Mouse (Mus musculus) hindbrain, embryonic 14.5 days (tissue): ENCODE results near the gene Zfp113. TPM values are rescaled to one million over a fixed set of nuclear protein-coding genes. Genes with fewer than 3 reads are reported as not detected.
A peak's percentile ranks its signal among the peaks of the same experiment; 100 is the strongest.

Source experiments
- ATAC-seq: fragments of 200-750 bp; cut with Nextera tagmentation; 2 replicates; pipeline ENCODE4 v1.8.0; 2017; ENCODE audit warnings: moderate number of reproducible peaks, mild to moderate bottlenecking, moderate TSS enrichment, moderate library complexity; ENCODE audit not compliant: low FRiP score
- DNase-seq: peaks from one replicate; pipeline ENCODE4 v3.0.0-alpha.2; 2015; ENCODE audit warnings: low spot score
- H3K27ac ChIP-seq: fragments of 300-500 bp; sonication (generic); 2 replicates; pipeline ENCODE4 v1.5.1; 2014; ENCODE audit warnings: mild to moderate bottlenecking, moderate library complexity
- H3K27me3 ChIP-seq: fragments of 300-500 bp; sonication (generic); 2 replicates; pipeline ENCODE4 v1.6.1; 2014; ENCODE audit warnings: mild to moderate bottlenecking, low read length, mixed read lengths; ENCODE audit not compliant: control insufficient read depth, insufficient read depth
- H3K36me3 ChIP-seq: fragments of 300-500 bp; sonication (generic); replicated peaks from 2 replicates; pipeline ENCODE4 v1.6.1; 2014; ENCODE audit not compliant: control insufficient read depth, insufficient read depth
- H3K4me1 ChIP-seq: fragments of 300-500 bp; sonication (generic); replicated peaks from 2 replicates; pipeline ENCODE4 v1.6.1; 2014; ENCODE audit warnings: antibody characterized with exemption, low read length, mixed read lengths; ENCODE audit not compliant: control insufficient read depth, insufficient read depth
- H3K4me2 ChIP-seq: fragments of 300-500 bp; sonication (generic); replicated peaks from 2 replicates; pipeline ENCODE4 v1.6.1; 2014; ENCODE audit warnings: mild to moderate bottlenecking, moderate library complexity
- H3K4me3 ChIP-seq: fragments of 300-500 bp; sonication (generic); replicated peaks from 2 replicates; pipeline ENCODE4 v1.5.1; 2014; ENCODE audit warnings: mild to moderate bottlenecking, low read length
- H3K9ac ChIP-seq: fragments of 300-500 bp; sonication (generic); 2 replicates; pipeline ENCODE4 v1.6.1; 2014
- H3K9me3 ChIP-seq: fragments of 300-500 bp; sonication (generic); 2 replicates; pipeline ENCODE4 v1.6.1; 2016; ENCODE audit warnings: low read length; ENCODE audit not compliant: control insufficient read depth
- WGBS: fragments of 180-500 bp; shearing (Covaris S2); extraction: QIAGEN DNeasy Blood & Tissue Kit; methylation state at CpG from one replicate; pipeline ENCODE4 v1.1.7; 2014; 5-methylcytosine and 5-hydroxymethylcytosine counted together
- polyA plus RNA-seq: library from polyadenylated mRNA; unstranded; fragments of >200 nt; fragmentation: Nextera tagmentation; extraction: Ambion mirVana; gene quantifications from 2 replicates; pipeline ENCODE4 v1.2.1, GENCODE M21; 2014

The Zfp113 gene
- polyA plus RNA-seq, 1 experiment from 2014 or later: 21.4 TPM

GRCm38 (mm10) chr5:138173217-138173616 is 17.7 kb upstream of the Zfp113 start:
- H3K4me3 ChIP-seq: peak overlapping the region; percentile 84; the same call in 1 of the 2 replicates
- H3K36me3 ChIP-seq: peaks cover 58% of the 10 kb centered on the region
- H3K27ac ChIP-seq: no peak overlapping the region
- DNase-seq (no peak), ATAC-seq (no peak)
- peaks cover 22% of the 10 kb centered on the region for H3K4me1 ChIP-seq
- no peaks in the 10 kb centered on the region for H3K27me3 ChIP-seq
- WGBS: 79% methylated on average over 3 of the region's 3 CpGs
- no peaks in the 10 kb centered on the region for H3K9me3 ChIP-seq
- peak overlapping the region; percentile 99 for H3K4me2 ChIP-seq
- H3K9ac ChIP-seq: no peak overlapping the region

- peak within 1 kb of the TSS; percentile 84 for H3K4me3 ChIP-seq
- H3K9ac ChIP-seq: peak within 1 kb of the TSS; percentile 71
- under 1% methylated on average over 54 of the region's 54 CpGs for WGBS
- ATAC-seq: peak; percentile 91
- peak within 1 kb of the TSS; percentile 99 for H3K4me2 ChIP-seq
- peaks cover 22% of the 10 kb centered on the region for H3K4me1 ChIP-seq
- H3K27ac ChIP-seq: peak within 1 kb of the TSS; percentile 90
- H3K36me3 ChIP-seq: peaks cover 58% of the 10 kb centered on the region
- no peaks in the 10 kb centered on the region for H3K27me3 ChIP-seq
- H3K9me3 ChIP-seq: no peaks in the 10 kb centered on the region
- DNase-seq: peak; percentile 96
Measured at GRCm38 (mm10) chr5:138171695-138172491, 16.3 kb upstream of the Zfp113 start, which contains the start of the genes Ap4m1 and Mcm7. Ap4m1 (plus strand) TSS chr5:138172002. Mcm7 (minus strand) TSS chr5:138172422.

GRCm38 (mm10) chr5:138170936-138171561 is 15.5 kb upstream of the Zfp113 start:
- peak overlapping the region; percentile 90 for H3K27ac ChIP-seq

GRCm38 (mm10) chr5:138165594-138165993 is 10.1 kb upstream of the Zfp113 start:
- DNase-seq: no peak
- 0 out of 2 replicates have a peak overlapping the region, but pooled peaks have one; percentile 3 for H3K9ac ChIP-seq
- peaks cover 77% of the 10 kb centered on the region for H3K36me3 ChIP-seq
- no peaks in the 10 kb centered on the region for H3K27me3 ChIP-seq
- no peak overlapping the region for H3K4me2 ChIP-seq
- no peak overlapping the region for H3K27ac ChIP-seq
- no peaks in the 10 kb centered on the region for H3K9me3 ChIP-seq
- ATAC-seq: no peak
- no peak overlapping the region for H3K4me3 ChIP-seq
- peaks cover 20% of the 10 kb centered on the region for H3K4me1 ChIP-seq
- 81% methylated on average over 8 of the region's 8 CpGs for WGBS

More at GRCm38 (mm10) chr5:138170936-138171561, 15.5 kb upstream of the Zfp113 start:
- H3K4me1 ChIP-seq: peaks cover 22% of the 10 kb centered on the region
- H3K4me2 ChIP-seq: peak overlapping the region; percentile 99
- WGBS: under 1% methylated on average over 47 of the region's 47 CpGs
- H3K9me3 ChIP-seq: no peaks in the 10 kb centered on the region
- no peaks in the 10 kb centered on the region for H3K27me3 ChIP-seq
- peak; percentile 87 for ATAC-seq
- peak overlapping the region; percentile 84 for H3K4me3 ChIP-seq
- H3K36me3 ChIP-seq: peaks cover 58% of the 10 kb centered on the region
- peak overlapping the region; percentile 71 for H3K9ac ChIP-seq
- peak; percentile 96 for DNase-seq

- peaks cover 64% of the 10 kb centered on the region for H3K36me3 ChIP-seq
- H3K27me3 ChIP-seq: no peaks in the 10 kb centered on the region
- no peak overlapping the region for H3K27ac ChIP-seq
- H3K9ac ChIP-seq: no peak overlapping the region
- no peak overlapping the region for H3K4me2 ChIP-seq
- 70% methylated on average over 10 of the region's 10 CpGs for WGBS
- peaks cover 12% of the 10 kb centered on the region for H3K4me1 ChIP-seq
- H3K9me3 ChIP-seq: no peaks in the 10 kb centered on the region
- H3K4me3 ChIP-seq: no peak overlapping the region
- DNase-seq (no peak), ATAC-seq (no peak)
Measured at GRCm38 (mm10) chr5:138163610-138164009, 8.1 kb upstream of the Zfp113 start.

- H3K27ac ChIP-seq: no peak overlapping the region
- no peak for ATAC-seq
- DNase-seq: no peak
- peaks cover 12% of the 10 kb centered on the region for H3K4me1 ChIP-seq
- H3K9me3 ChIP-seq: no peaks in the 10 kb centered on the region
- 77% methylated on average over 6 of the region's 6 CpGs for WGBS
- H3K9ac ChIP-seq: no peak overlapping the region
- no peak overlapping the region for H3K4me2 ChIP-seq
- no peaks in the 10 kb centered on the region for H3K27me3 ChIP-seq
- H3K4me3 ChIP-seq: no peak overlapping the region
- peaks cover 58% of the 10 kb centered on the region for H3K36me3 ChIP-seq
Measured at GRCm38 (mm10) chr5:138163046-138163445, 7.5 kb upstream of the Zfp113 start.

- WGBS: 1% methylated on average over 42 of the region's 42 CpGs
- Histone ChIP-seq H3K27me3 (no peaks in the 10 kb centered on the region), H3K36me3 (peaks cover 38% of the 10 kb centered on the region), H3K4me1 (peaks cover 12% of the 10 kb centered on the region), H3K4me2 (peak within 1 kb of the TSS; percentile 78), H3K4me3 (peak within 1 kb of the TSS; percentile 64), H3K9me3 (no peaks in the 10 kb centered on the region), H3K27ac (peak within 1 kb of the TSS; percentile 80), H3K9ac (peak within 1 kb of the TSS; percentile 80)
- ATAC-seq (peak; percentile 95), DNase-seq (peak; percentile 91)
Measured at GRCm38 (mm10) chr5:138160842-138161665, 5.5 kb upstream of the Zfp113 start, which contains the start of gene Cops6. Cops6 (plus strand) TSS chr5:138161071.

- peak overlapping the region; percentile 78 for H3K4me2 ChIP-seq
- H3K27ac ChIP-seq: peak overlapping the region; percentile 80; the same call in 1 of the 2 replicates
- 71% methylated on average over 7 of the region's 7 CpGs for WGBS
- H3K4me3 ChIP-seq: peak overlapping the region; percentile 64
- no peak for ATAC-seq
- H3K9ac ChIP-seq: peak overlapping the region; percentile 80
- H3K36me3 ChIP-seq: peaks cover 31% of the 10 kb centered on the region
- H3K4me1 ChIP-seq: peaks cover 12% of the 10 kb centered on the region
- H3K9me3 ChIP-seq: no peaks in the 10 kb centered on the region
- no peaks in the 10 kb centered on the region for H3K27me3 ChIP-seq
- DNase-seq: no peak
Measured at GRCm38 (mm10) chr5:138160224-138160762, 4.7 kb upstream of the Zfp113 start.
